Mouse (Mus musculus) heart, adult 2 months (tissue): Measurements from ENCODE around the gene Ctdsp2. TPM values are rescaled to one million over a fixed set of nuclear protein-coding genes. Genes with fewer than 3 reads are reported as not detected.
A peak's percentile ranks its signal among the peaks of the same experiment; 100 is the strongest.

Experiments
- DNase-seq, 2 experiments: peaks; one replicate each; pipeline ENCODE4 v3.0.0; 2021
- H3K27ac ChIP-seq: fragments of 200-600 bp; 2 replicates; pipeline ENCODE4 v1.8.1; 2022
- H3K27me3 ChIP-seq: fragments of 200-500 bp; 2 replicates; pipeline ENCODE4 v1.6.1; 2012; ENCODE audit warnings: mild to moderate bottlenecking, low read length, inconsistent platforms, mixed read lengths; ENCODE audit not compliant: control insufficient read depth, insufficient read depth
- H3K36me3 ChIP-seq: fragments of 200-500 bp; 2 replicates; pipeline ENCODE4 v1.6.1; 2012; ENCODE audit warnings: low read length, inconsistent platforms; ENCODE audit not compliant: control insufficient read depth, insufficient read depth
- H3K4me1 ChIP-seq: fragments of 200-500 bp; 2 replicates; pipeline ENCODE4 v1.6.1; 2011; ENCODE audit warnings: low read length; ENCODE audit not compliant: control insufficient read depth, insufficient read depth
- H3K4me3 ChIP-seq: fragments of 200-600 bp; 2 replicates; pipeline ENCODE4 v1.8.1; 2022
- H3K79me2 ChIP-seq: fragments of 200-500 bp; replicated peaks from 2 replicates; pipeline ENCODE4 v1.6.1; 2012; ENCODE audit warnings: mild to moderate bottlenecking, inconsistent platforms, low read length, moderate library complexity, mixed read lengths; ENCODE audit not compliant: control insufficient read depth, insufficient read depth
- H3K9ac ChIP-seq: fragments of 200-500 bp; 2 replicates; pipeline ENCODE4 v1.6.1; 2012; ENCODE audit warnings: low read depth, mild to moderate bottlenecking, control low read depth, inconsistent platforms, low read length, mixed read lengths
- CTCF ChIP-seq: fragments of 200-600 bp; IDR thresholded peaks from 2 replicates; pipeline ENCODE4 v1.8.1; 2022; ENCODE audit warnings: antibody characterized with exemption, mild to moderate bottlenecking, moderate library complexity
- EP300 ChIP-seq: fragments of 200-500 bp; IDR thresholded peaks from 2 replicates; pipeline ENCODE4 v1.6.1; 2011; ENCODE audit warnings: low read depth, low read length, control low read depth; ENCODE audit not compliant: insufficient read depth
- POLR2A ChIP-seq: fragments of 200-500 bp; IDR thresholded peaks from 2 replicates; pipeline ENCODE4 v1.6.1; 2011; ENCODE audit warnings: mild to moderate bottlenecking, low read depth, low read length, control low read depth; ENCODE audit not compliant: insufficient read depth
- WGBS: fragments of 180-500 bp; shearing (Covaris S2); methylation state at CpG from one replicate; pipeline ENCODE4 v1.1.7; 2018; 5-methylcytosine and 5-hydroxymethylcytosine counted together
- intact Hi-C: fragments of 180-260 bp; cut with DNase I; formaldehyde crosslinking; loops from one replicate; pipeline ENCODE4 v1.15.1; 2025
- long read RNA-seq: library from polyadenylated mRNA; stranded (forward); transcript quantifications from one replicate; pipeline ENCODE4 v2.0.0, GENCODE M21; 2021
- polyA plus RNA-seq: library from polyadenylated mRNA; depleted of rRNA; stranded (reverse); fragments of >200 nt; gene quantifications from 2 replicates; pipeline ENCODE4 v1.2.3, GENCODE M21; 2012; rRNA removed
- total RNA-seq, 2 experiments: library from RNA; stranded (reverse); gene quantifications; 2 replicates each; pipeline ENCODE4 v1.2.3; 2021

The Ctdsp2 gene
- 100 to 1,000 TPM in 1 of 2 experiments, 10 to 100 TPM in 1; 82.2 to 108 TPM for total RNA-seq
- 85.6 and 114 TPM in 2 replicates for polyA plus RNA-seq
- long read RNA-seq, full-length matches to known transcripts: 21 of 35 reads
- long read RNA-seq, partial matches to known transcripts: 1 of 35 reads
- long read RNA-seq, other reads (novel, unspliced or antisense): 13 of 35 reads

- DNase-seq: peak; percentile 100
- WGBS: under 1% methylated on average over 56 of the region's 56 CpGs
- intact Hi-C loops: loop anchor here (1.0 kb wide), 1 partner anchor 50 kb away; no protein-coding TSS in a partner anchor
Measured at GRCm38 (mm10) chr10:126978277-126978994, at the start of gene Ctdsp2. Ctdsp2 (plus strand) TSS chr10:126978717.

GRCm38 (mm10) chr10:126928819-126929206, 49.7 kb upstream of the Ctdsp2 start:
- WGBS: 12% methylated on average over 12 of the region's 12 CpGs
- TF ChIP-seq EP300: peak; percentile 52; the same call in 1 of the 2 replicates
- no peak for TF ChIP-seq CTCF
- peak; percentile 92 for TF ChIP-seq POLR2A
- Histone ChIP-seq H3K9ac (peak overlapping the region; percentile 91), H3K4me1 (peaks cover 14% of the 10 kb centered on the region), H3K79me2 (no peaks in the 10 kb centered on the region), H3K27ac (peak overlapping the region; percentile 100), H3K4me3 (peak overlapping the region; percentile 59), H3K36me3 (no peaks in the 10 kb centered on the region), H3K27me3 (no peaks in the 10 kb centered on the region)
- peak; percentile 78 to 83 for DNase-seq
- intact Hi-C loops: loop anchor here (1.0 to 2.0 kb wide), 2 partner anchors 49 to 58 kb away; partner anchors contain the start of gene Ctdsp2

More at GRCm38 (mm10) chr10:126978277-126978994, at the start of gene Ctdsp2:
- Histone ChIP-seq H3K36me3 (no peaks in the 10 kb centered on the region), H3K27ac (peak within 1 kb of the TSS; percentile 100), H3K4me1 (peaks cover 14% of the 10 kb centered on the region), H3K9ac (peak within 1 kb of the TSS; percentile 98), H3K4me3 (peak within 1 kb of the TSS; percentile 88), H3K27me3 (no peaks in the 10 kb centered on the region), H3K79me2 (peaks cover 6% of the 10 kb centered on the region)
- TF ChIP-seq POLR2A: peak; percentile 99
- TF ChIP-seq EP300: peak; percentile 88
- TF ChIP-seq CTCF: peak; percentile 48

- Histone ChIP-seq H3K79me2 (no peaks in the 10 kb centered on the region), H3K36me3 (no peaks in the 10 kb centered on the region), H3K27ac (peak overlapping the region; percentile 100), H3K4me1 (peaks cover 14% of the 10 kb centered on the region), H3K27me3 (no peaks in the 10 kb centered on the region), H3K9ac (no peak overlapping the region), H3K4me3 (no peak overlapping the region)
- intact Hi-C loops: loop anchor here (2.0 kb wide), 1 partner anchor 57 kb away; no protein-coding TSS in a partner anchor
- no peak for TF ChIP-seq POLR2A
- no peak for TF ChIP-seq CTCF
- TF ChIP-seq EP300: no peak
- DNase-seq: no peak
- 81% methylated on average over 3 of the region's 3 CpGs for WGBS
Measured at GRCm38 (mm10) chr10:126929543-126929942, 49.0 kb upstream of the Ctdsp2 start.

- H3K27ac ChIP-seq: peak overlapping the region; percentile 64
- H3K9ac ChIP-seq: peak overlapping the region; percentile 24
- 56% methylated on average over 15 of the region's 15 CpGs for WGBS
- H3K4me3 ChIP-seq: no peak overlapping the region
- no peaks in the 10 kb centered on the region for H3K36me3 ChIP-seq
- intact Hi-C loops: no loop called here
- peak; percentile 50 to 51 for DNase-seq
- peaks cover 14% of the 10 kb centered on the region for H3K4me1 ChIP-seq
- no peaks in the 10 kb centered on the region for H3K27me3 ChIP-seq
- H3K79me2 ChIP-seq: no peaks in the 10 kb centered on the region
- no peak for TF ChIP-seq POLR2A
- no peak for TF ChIP-seq CTCF
- no peak for TF ChIP-seq EP300
Measured at GRCm38 (mm10) chr10:126930270-126931121, 48.0 kb upstream of the Ctdsp2 start.

- no peaks in the 10 kb centered on the region for H3K79me2 ChIP-seq
- intact Hi-C loops: no loop called here
- 34% methylated on average over 8 of the region's 8 CpGs for WGBS
- H3K4me1 ChIP-seq: peaks cover 20% of the 10 kb centered on the region
- TF ChIP-seq CTCF: no peak
- no peak for TF ChIP-seq EP300
- no peak for TF ChIP-seq POLR2A
- peak overlapping the region; percentile 68 for H3K27ac ChIP-seq
- H3K27me3 ChIP-seq: no peaks in the 10 kb centered on the region
- H3K36me3 ChIP-seq: no peaks in the 10 kb centered on the region
- DNase-seq: peak; percentile 38 to 45
- H3K9ac ChIP-seq: no peak overlapping the region
- no peak overlapping the region for H3K4me3 ChIP-seq
Measured at GRCm38 (mm10) chr10:126931123-126931759, 47.3 kb upstream of the Ctdsp2 start.
